Mouse (Mus musculus) lung, embryonic 14.5 days (tissue): ENCODE results near the gene Grik2. TPM values are rescaled to one million over a fixed set of nuclear protein-coding genes. Genes with fewer than 3 reads are reported as not detected.

Source experiments
- ATAC-seq: fragments of 200-750 bp; cut with Nextera tagmentation; 2 replicates; pipeline ENCODE4 v1.8.0; 2017; ENCODE audit warnings: mild to moderate bottlenecking, moderate TSS enrichment, moderate library complexity; ENCODE audit not compliant: insufficient read depth
- DNase-seq: peaks from one replicate; pipeline ENCODE4 v3.0.0-alpha.2; 2015
- H3K27ac ChIP-seq: fragments of 300-500 bp; sonication (generic); 2 replicates; pipeline ENCODE4 v1.5.1; 2014; ENCODE audit warnings: low read depth, mild to moderate bottlenecking, moderate library complexity
- H3K27me3 ChIP-seq: fragments of 300-500 bp; sonication (generic); 2 replicates; pipeline ENCODE4 v1.6.1; 2014; ENCODE audit warnings: low read length, control low read depth; ENCODE audit not compliant: insufficient read depth
- H3K36me3 ChIP-seq: fragments of 300-500 bp; sonication (generic); 2 replicates; pipeline ENCODE4 v1.6.1; 2014; ENCODE audit warnings: control low read depth; ENCODE audit not compliant: insufficient read depth
- H3K4me1 ChIP-seq: fragments of 300-500 bp; sonication (generic); 2 replicates; pipeline ENCODE4 v1.6.1; 2014; ENCODE audit warnings: antibody characterized with exemption, control low read depth; ENCODE audit not compliant: insufficient read depth
- H3K4me2 ChIP-seq: fragments of 300-500 bp; sonication (generic); 2 replicates; pipeline ENCODE4 v1.6.1; 2014; ENCODE audit warnings: mild to moderate bottlenecking
- H3K4me3 ChIP-seq: fragments of 300-500 bp; sonication (generic); 2 replicates; pipeline ENCODE4 v1.5.1; 2014; ENCODE audit warnings: low read depth, low read length
- H3K9ac ChIP-seq: fragments of 300-500 bp; sonication (generic); 2 replicates; pipeline ENCODE4 v1.6.1; 2014
- H3K9me3 ChIP-seq: fragments of 300-500 bp; sonication (generic); 2 replicates; pipeline ENCODE4 v1.6.1; 2016; ENCODE audit warnings: low read depth, low read length, control low read depth
- CTCF ChIP-seq: IDR thresholded peaks from 2 replicates; pipeline ENCODE4 v1.5.1; 2016; ENCODE audit warnings: antibody characterized with exemption, low read depth
- WGBS: fragments of 180-500 bp; shearing (Covaris S2); extraction: QIAGEN DNeasy Blood & Tissue Kit; methylation state at CpG from one replicate; pipeline ENCODE4 v1.1.7; 2014; 5-methylcytosine and 5-hydroxymethylcytosine counted together
- polyA plus RNA-seq: library from polyadenylated mRNA; unstranded; fragments of >200 nt; fragmentation: Nextera tagmentation; extraction: Ambion mirVana; gene quantifications from 2 replicates; pipeline ENCODE4 v1.2.1, GENCODE M21; 2014

The Grik2 gene
- polyA plus RNA-seq, 1 experiment from 2014 or later, result 0.74 TPM

GRCm38 (mm10) chr10:49767556-49767955, 21.0 kb downstream of the Grik2 start:
- no peaks in the 10 kb centered on the region for H3K27me3 ChIP-seq
- 55% methylated on average over 2 of the region's 2 CpGs for WGBS
- no peaks in the 10 kb centered on the region for H3K9me3 ChIP-seq
- no peak for DNase-seq
- H3K36me3 ChIP-seq, result no peaks in the 10 kb centered on the region
- ATAC-seq, result no peak
- no peak overlapping the region for H3K9ac ChIP-seq
- no peak overlapping the region for H3K4me2 ChIP-seq
- TF ChIP-seq CTCF, result no peak
- H3K4me1 ChIP-seq, result no peaks in the 10 kb centered on the region
- no peak overlapping the region for H3K4me3 ChIP-seq
- H3K27ac ChIP-seq, result no peak overlapping the region

- Histone ChIP-seq H3K36me3 (no peaks in the 10 kb centered on the region), H3K9ac (no peak overlapping the region), H3K4me1 (no peaks in the 10 kb centered on the region), H3K9me3 (no peaks in the 10 kb centered on the region), H3K4me3 (no peak overlapping the region), H3K27me3 (no peaks in the 10 kb centered on the region), H3K27ac (no peak overlapping the region), H3K4me2 (no peak overlapping the region)
- no peak for TF ChIP-seq CTCF
- DNase-seq (no peak), ATAC-seq (no peak)
- WGBS, result 68% methylated on average over 2 of the region's 2 CpGs
Measured at GRCm38 (mm10) chr10:49762607-49763006, 26.0 kb downstream of the Grik2 start.

GRCm38 (mm10) chr10:49751769-49752168, 36.8 kb downstream of the Grik2 start:
- no peaks in the 10 kb centered on the region for H3K9me3 ChIP-seq
- no peaks in the 10 kb centered on the region for H3K4me1 ChIP-seq
- no peaks in the 10 kb centered on the region for H3K36me3 ChIP-seq
- ATAC-seq (no peak), DNase-seq (no peak)
- no peak overlapping the region for H3K9ac ChIP-seq
- no peak overlapping the region for H3K27ac ChIP-seq
- H3K27me3 ChIP-seq, result no peaks in the 10 kb centered on the region
- H3K4me3 ChIP-seq, result no peak overlapping the region
- no peak overlapping the region for H3K4me2 ChIP-seq
- TF ChIP-seq CTCF, result no peak
- 78% methylated on average over 2 of the region's 2 CpGs for WGBS

- DNase-seq (no peak), ATAC-seq (no peak)
- H3K9ac ChIP-seq, result no peak overlapping the region
- no peaks in the 10 kb centered on the region for H3K9me3 ChIP-seq
- no peaks in the 10 kb centered on the region for H3K4me1 ChIP-seq
- TF ChIP-seq CTCF, result no peak
- H3K27me3 ChIP-seq, result no peaks in the 10 kb centered on the region
- H3K4me2 ChIP-seq, result no peak overlapping the region
- H3K36me3 ChIP-seq, result no peaks in the 10 kb centered on the region
- 78% methylated on average over 2 of the region's 2 CpGs for WGBS
- H3K4me3 ChIP-seq, result no peak overlapping the region
- no peak overlapping the region for H3K27ac ChIP-seq
Measured at GRCm38 (mm10) chr10:49731841-49732240, 56.7 kb downstream of the Grik2 start.

GRCm38 (mm10) chr10:49723706-49724105, 64.9 kb downstream of the Grik2 start:
- Histone ChIP-seq H3K4me1 (no peaks in the 10 kb centered on the region), H3K4me2 (no peak overlapping the region), H3K27ac (no peak overlapping the region), H3K27me3 (no peaks in the 10 kb centered on the region), H3K9ac (no peak overlapping the region), H3K36me3 (no peaks in the 10 kb centered on the region), H3K4me3 (no peak overlapping the region), H3K9me3 (no peaks in the 10 kb centered on the region)
- TF ChIP-seq CTCF, result no peak
- WGBS, result 88% methylated on average over 2 of the region's 2 CpGs
- DNase-seq, result no peak
- no peak for ATAC-seq

DNA sequence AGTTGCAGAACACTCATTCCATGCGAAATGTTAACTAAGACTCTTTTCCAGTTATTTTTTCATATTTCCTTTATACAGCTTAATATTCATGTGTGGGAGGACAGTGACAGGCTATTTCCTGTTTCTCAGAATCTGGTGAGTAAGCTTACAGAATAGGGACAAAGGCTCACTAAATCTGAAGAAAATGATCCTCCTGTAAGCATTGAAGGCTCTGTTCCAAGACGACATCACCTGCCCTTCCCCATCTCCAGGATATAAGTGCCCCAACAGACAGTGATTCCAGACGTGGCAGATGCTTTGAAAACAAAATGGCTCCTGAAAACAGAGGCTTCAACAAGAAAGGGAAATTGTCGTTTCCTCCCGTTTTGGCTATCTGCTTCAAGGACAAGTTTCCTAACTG, 71.7 kb downstream of the Grik2 start:
- H3K36me3 ChIP-seq, result no peaks in the 10 kb centered on the region
- no peak overlapping the region for H3K4me3 ChIP-seq
- WGBS, result 48% methylated on average over 5 of the region's 5 CpGs
- H3K27me3 ChIP-seq, result no peaks in the 10 kb centered on the region
- H3K4me1 ChIP-seq, result no peaks in the 10 kb centered on the region
- no peak overlapping the region for H3K27ac ChIP-seq
- DNase-seq (no peak), ATAC-seq (no peak)
- no peak for TF ChIP-seq CTCF
- H3K4me2 ChIP-seq, result no peak overlapping the region
- no peak overlapping the region for H3K9ac ChIP-seq
- no peaks in the 10 kb centered on the region for H3K9me3 ChIP-seq

- TF ChIP-seq CTCF, result no peak
- ATAC-seq, result no peak
- DNase-seq, result no peak
- no peaks in the 10 kb centered on the region for H3K4me1 ChIP-seq
- no peak overlapping the region for H3K27ac ChIP-seq
- no peak overlapping the region for H3K4me2 ChIP-seq
- H3K9me3 ChIP-seq, result no peaks in the 10 kb centered on the region
- no peaks in the 10 kb centered on the region for H3K36me3 ChIP-seq
- H3K27me3 ChIP-seq, result no peaks in the 10 kb centered on the region
- H3K9ac ChIP-seq, result no peak overlapping the region
- no peak overlapping the region for H3K4me3 ChIP-seq
- WGBS, result 86% methylated on average over 3 of the region's 3 CpGs
Measured at GRCm38 (mm10) chr10:49709748-49710147, 78.8 kb downstream of the Grik2 start.

- H3K9me3 ChIP-seq, result no peaks in the 10 kb centered on the region
- H3K36me3 ChIP-seq, result no peaks in the 10 kb centered on the region
- no peak overlapping the region for H3K4me3 ChIP-seq
- ATAC-seq (no peak), DNase-seq (no peak)
- no peak for TF ChIP-seq CTCF
- H3K4me1 ChIP-seq, result no peaks in the 10 kb centered on the region
- H3K9ac ChIP-seq, result no peak overlapping the region
- no peak overlapping the region for H3K27ac ChIP-seq
- no peak overlapping the region for H3K4me2 ChIP-seq
- no peaks in the 10 kb centered on the region for H3K27me3 ChIP-seq
- 88% methylated on average over 8 of the region's 8 CpGs for WGBS
Measured at GRCm38 (mm10) chr10:49704446-49704845, 84.1 kb downstream of the Grik2 start.
